Mouse (Mus musculus): ENCODE measurements around the gene 4931408C20Rik. TPM values are rescaled to one million over a fixed set of nuclear protein-coding genes. Genes with fewer than 3 reads are reported as not detected.

Gene 4931408C20Rik
- polyA plus RNA-seq (2015; fragmentation: Nextera tagmentation; extraction: Ambion mirVana): not detected in 2 replicates

DNA sequence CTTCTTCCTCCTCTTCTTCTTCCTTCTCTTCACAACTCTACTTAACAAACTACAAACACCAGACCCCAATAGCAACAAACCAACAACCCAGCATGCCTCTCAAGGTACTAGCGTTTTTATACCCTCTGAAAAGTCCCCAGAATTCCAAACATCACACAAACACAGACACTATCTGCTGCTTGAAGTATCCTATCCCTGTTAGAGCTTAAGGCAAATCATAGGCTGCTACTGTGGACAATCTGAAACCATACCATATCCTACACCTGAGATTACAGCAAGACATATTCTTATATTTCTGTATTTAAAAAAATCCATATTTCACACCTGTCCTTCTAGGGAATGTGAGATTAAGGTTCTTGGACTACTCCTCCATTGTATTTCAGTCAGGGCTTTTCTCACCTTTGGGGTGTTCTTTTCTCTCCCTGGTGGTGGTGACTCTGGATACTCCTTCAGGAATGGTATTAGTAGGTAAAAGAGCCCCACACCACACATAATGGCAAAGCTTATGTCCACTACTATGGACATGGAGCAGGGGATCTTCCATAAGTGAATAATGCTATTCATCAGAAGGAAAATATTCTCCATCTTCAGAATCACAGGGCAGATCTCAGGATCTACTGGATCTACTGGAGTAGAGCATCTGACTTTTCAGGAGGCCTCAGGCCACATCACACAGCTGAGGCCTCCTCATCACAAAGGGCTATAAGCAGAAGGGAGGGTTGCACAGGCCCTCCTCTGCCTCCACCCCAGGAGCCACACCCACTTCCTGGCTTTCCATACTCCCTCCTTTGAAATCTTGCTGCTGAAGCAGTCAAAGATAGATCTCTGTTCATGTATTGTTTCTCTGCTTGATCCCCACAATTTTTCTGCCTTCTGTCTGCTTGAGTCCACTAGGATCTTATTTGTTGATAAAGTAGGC lies at the start of gene 4931408C20Rik:
Gene 4931408C20Rik (minus strand): TSS at position 619 of the 919 bp plus-strand sequence.

Measured in neural tube, postnatal 0 days (tissue).